ENCODE assay signal across 8 mouse cellular contexts in genomic region chr19:5923990-5924712, GRCm38 (mm10). TPM values are rescaled to one million over a fixed set of nuclear protein-coding genes. Genes with fewer than 3 reads are reported as not detected.
DNase-seq lines count a peak whose midpoint lies in the region; ATAC-seq lines count a peak whose summit lies in the region.

No protein-coding gene starts in this region.

- peak; percentile 49 for ATAC-seq in inflammation-experienced regulatory T-cells, adult 6 months
- peak; percentile 31 for ATAC-seq in megakaryocyte-erythroid progenitor cell, adult 5-6 weeks (replicated peaks; ENCODE audit: low FRiP score, low TSS enrichment, poor library complexity, severe bottlenecking)

- DNase-seq in adrenal gland, adult 18-20 months (ENCODE audit: low spot score in 2 of 2), result peak; percentile 85 to 94
- peak; percentile 97 for DNase-seq in embryo, embryonic 10.5 days (ENCODE audit: low spot score)
- peak; percentile 95 for DNase-seq in gastrocnemius, postnatal 14 days
- peak; percentile 91 to 95 for DNase-seq in left cerebral cortex, postnatal 14 days (ENCODE audit: low spot score in 2 of 2)
- peak; percentile 82 for DNase-seq in right cerebral cortex, postnatal 25 days
- peak; percentile 83 to 90 for DNase-seq in urinary bladder, postnatal 36 days (ENCODE audit: low spot score in 2 of 2)

- intact Hi-C loops in gastrocnemius, postnatal 14 days (cut with DNase I; ENCODE audit: low total_unique reads), result loop anchor here (2.0 kb wide), 1 partner anchor 33 kb away; no protein-coding TSS in a partner anchor
- intact Hi-C loops in left cerebral cortex, postnatal 14 days (cut with DNase I), result loop anchor here (2.0 to 5.0 kb wide), 2 partner anchors 33 to 93 kb away; partner anchors contain the start of gene Capn1

RNA-seq across cellular contexts. Expression of gene Cdc42ep2, which starts 0.5 kb away (rescaled TPM):
- 1 to 10 TPM; 5.2 to 8.0 TPM for total RNA-seq in adrenal gland, adult 18-20 months (2021)
- total RNA-seq in gastrocnemius, postnatal 14 days (2021), result 10 to 100 TPM; 14.4 to 18.3 TPM
- polyA plus RNA-seq in inflammation-experienced regulatory T-cells, adult 6 months (2017; shearing (Covaris generic)), result under 1 TPM in 2 of 3 experiments, not detected in 1; 0.32 to 0.52 TPM
- total RNA-seq in left cerebral cortex, postnatal 14 days (2021), result 1 to 10 TPM; 7.1 to 8.0 TPM
- 0.77 TPM in 1 of 2 replicates, not detected in the other for total RNA-seq in megakaryocyte-erythroid progenitor cell, adult 5-6 weeks (2014; fragmentation: Nextera tagmentation)
- total RNA-seq in megakaryocyte-erythroid progenitor cell, adult 5-6 weeks (2017), result not detected in 2 replicates

RNA-seq across cellular contexts. Expression of gene Dpf2, which starts 11.3 kb away (rescaled TPM):
- 100 to 1,000 TPM; 111 to 129 TPM for total RNA-seq in adrenal gland, adult 18-20 months (2021)
- 10 to 100 TPM; 71.9 to 78.2 TPM for total RNA-seq in gastrocnemius, postnatal 14 days (2021)
- 100 to 1,000 TPM; 157 to 198 (median 189) TPM for polyA plus RNA-seq in inflammation-experienced regulatory T-cells, adult 6 months (2017; shearing (Covaris generic))
- 10 to 100 TPM; 87.6 to 90.4 TPM for total RNA-seq in left cerebral cortex, postnatal 14 days (2021)
- 91.2 and 95.9 TPM in 2 replicates for total RNA-seq in megakaryocyte-erythroid progenitor cell, adult 5-6 weeks (2014; fragmentation: Nextera tagmentation)
- 75.0 and 124 TPM in 2 replicates for total RNA-seq in megakaryocyte-erythroid progenitor cell, adult 5-6 weeks (2017)

RNA-seq across cellular contexts. Expression of gene Tigd3, which starts 30.2 kb away (rescaled TPM):
- total RNA-seq in adrenal gland, adult 18-20 months (2021), result 1 to 10 TPM in 1 of 2 experiments, under 1 TPM in 1; 0.90 to 1.1 TPM
- under 1 TPM; 0.42 to 0.66 TPM for total RNA-seq in gastrocnemius, postnatal 14 days (2021)
- polyA plus RNA-seq in inflammation-experienced regulatory T-cells, adult 6 months (2017; shearing (Covaris generic)), result 1 to 10 TPM in 1 of 3 experiments, under 1 TPM in 2; 0.36 to 1.1 (median 0.66) TPM
- 1 to 10 TPM; 5.6 to 5.9 TPM for total RNA-seq in left cerebral cortex, postnatal 14 days (2021)
- total RNA-seq in megakaryocyte-erythroid progenitor cell, adult 5-6 weeks (2014; fragmentation: Nextera tagmentation), result 5.3 and 5.9 TPM in 2 replicates
- 2.2 and 3.1 TPM in 2 replicates for total RNA-seq in megakaryocyte-erythroid progenitor cell, adult 5-6 weeks (2017)

RNA-seq across cellular contexts. Expression of gene Pola2, which starts 39.9 kb away (rescaled TPM):
- total RNA-seq in adrenal gland, adult 18-20 months (2021), result 10 to 100 TPM; 15.5 to 16.8 TPM
- total RNA-seq in gastrocnemius, postnatal 14 days (2021), result 10 to 100 TPM; 10.9 to 13.2 TPM
- 10 to 100 TPM; 14.2 to 20.4 (median 14.7) TPM for polyA plus RNA-seq in inflammation-experienced regulatory T-cells, adult 6 months (2017; shearing (Covaris generic))
- 1 to 10 TPM; 6.2 to 6.6 TPM for total RNA-seq in left cerebral cortex, postnatal 14 days (2021)
- total RNA-seq in megakaryocyte-erythroid progenitor cell, adult 5-6 weeks (2014; fragmentation: Nextera tagmentation), result 134 and 164 TPM in 2 replicates
- total RNA-seq in megakaryocyte-erythroid progenitor cell, adult 5-6 weeks (2017), result 62.6 and 87.0 TPM in 2 replicates

RNA-seq across cellular contexts. Expression of gene Slc25a45, which starts 46.5 kb away (rescaled TPM):
- 10 to 100 TPM in 1 of 2 experiments, 1 to 10 TPM in 1; 4.9 to 19.0 TPM for total RNA-seq in adrenal gland, adult 18-20 months (2021)
- total RNA-seq in gastrocnemius, postnatal 14 days (2021), result 1 to 10 TPM; 2.1 to 2.3 TPM
- polyA plus RNA-seq in inflammation-experienced regulatory T-cells, adult 6 months (2017; shearing (Covaris generic)), result 10 to 100 TPM; 48.8 to 54.8 (median 54.1) TPM
- 1 to 10 TPM; 2.8 to 3.0 TPM for total RNA-seq in left cerebral cortex, postnatal 14 days (2021)
- 10.0 and 20.1 TPM in 2 replicates for total RNA-seq in megakaryocyte-erythroid progenitor cell, adult 5-6 weeks (2014; fragmentation: Nextera tagmentation)
- total RNA-seq in megakaryocyte-erythroid progenitor cell, adult 5-6 weeks (2017), result 11.7 and 11.9 TPM in 2 replicates

Comparison
In these comparisons a context has a peak if more than half of its experiments do, and no peak if none do; other contexts are left out.
1. Peak in every context shown above with its lines: DNase-seq and ATAC-seq.